Mouse (Mus musculus): Measurements from ENCODE around the gene Catip.

Catip gene

DNA sequence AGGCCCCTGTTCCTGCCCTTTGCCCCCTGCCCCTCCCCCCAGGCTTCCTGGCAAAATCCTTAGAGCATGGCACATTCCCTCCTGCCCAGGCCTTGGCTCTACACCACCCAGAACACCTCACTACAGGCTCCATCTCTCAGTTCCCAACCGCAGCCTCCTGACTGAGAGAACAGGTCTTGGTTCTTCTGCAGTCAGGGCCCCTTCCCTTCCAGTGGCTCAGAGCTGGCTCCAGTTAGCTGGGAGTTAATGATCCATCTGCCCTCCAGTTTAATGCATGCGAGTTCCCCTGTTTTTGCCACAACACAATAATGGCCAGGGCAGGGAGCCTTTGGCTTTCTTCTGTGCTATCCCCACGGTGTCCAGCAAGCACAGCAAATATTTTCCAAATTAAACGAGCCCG lies 18.7 kb upstream of the Catip start:
- no peak for DNase-seq (ENCODE audit: low spot score)

DNA sequence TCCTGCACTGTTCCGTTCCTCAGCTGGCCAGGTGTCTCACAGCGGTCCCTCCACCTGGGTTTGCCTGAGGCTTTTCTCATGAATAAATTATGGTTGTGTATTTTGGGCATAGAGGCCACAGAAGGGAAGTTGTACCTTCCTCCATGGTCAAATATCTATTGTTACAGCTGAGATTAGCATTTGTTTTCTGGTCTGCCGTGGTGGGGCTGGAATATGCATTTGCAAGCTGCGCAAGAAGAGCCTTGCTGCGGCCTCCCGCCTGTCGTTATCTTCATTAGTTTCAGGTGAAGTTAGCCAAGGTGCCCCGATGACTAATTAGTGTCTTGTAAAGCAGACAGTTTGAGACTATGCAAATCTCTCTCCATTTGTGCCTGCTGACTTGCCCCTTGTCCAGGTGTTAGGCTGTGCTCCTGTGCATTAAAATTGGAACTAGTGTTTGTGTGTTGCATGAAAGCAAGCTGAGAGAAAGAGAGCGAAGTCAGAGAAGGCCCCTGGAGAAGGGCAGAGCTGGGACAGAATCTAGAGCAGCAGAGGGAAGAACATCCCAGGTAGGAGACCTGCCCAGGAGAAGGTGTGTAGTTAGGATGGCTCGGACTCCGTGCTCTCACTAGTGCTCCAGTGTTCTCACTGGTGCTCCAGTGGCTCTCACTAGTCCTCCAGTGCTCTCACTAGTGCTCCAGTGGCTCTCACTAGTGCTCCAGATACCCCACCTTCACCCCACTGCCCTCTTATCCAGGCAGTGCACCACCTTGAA lies 17.6 kb upstream of the Catip start:
- no peak for DNase-seq (ENCODE audit: low spot score)

DNA sequence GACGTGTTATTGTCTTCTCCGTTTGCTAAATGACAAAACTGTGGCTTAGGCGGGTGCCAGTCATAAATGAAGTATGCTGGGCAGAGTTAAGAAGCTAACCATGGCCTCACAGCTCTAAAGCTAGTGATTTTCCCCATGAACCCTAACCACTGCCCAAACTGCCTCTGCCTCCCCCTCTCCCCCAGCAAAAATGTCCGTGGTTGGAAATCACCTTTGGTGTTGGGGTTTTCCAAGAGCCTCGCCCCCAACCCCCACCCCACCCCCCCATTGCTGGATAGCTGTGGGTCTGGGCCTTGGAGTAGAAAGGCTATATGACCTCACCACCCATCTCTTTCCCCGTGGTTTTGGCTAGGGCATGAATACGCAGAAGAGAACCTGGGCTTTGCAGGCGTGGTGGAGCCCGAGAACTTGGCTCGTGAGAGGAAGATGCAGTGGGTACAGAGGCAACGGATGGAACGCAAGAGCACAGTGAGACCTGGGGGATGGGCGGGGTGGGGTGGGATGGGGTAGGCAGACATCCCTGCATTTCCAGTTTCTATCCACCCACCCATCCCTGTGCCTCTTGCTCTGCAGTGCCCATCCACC lies 10.6 kb upstream of the Catip start:
- DNase-seq (ENCODE audit: low spot score): no peak

DNA sequence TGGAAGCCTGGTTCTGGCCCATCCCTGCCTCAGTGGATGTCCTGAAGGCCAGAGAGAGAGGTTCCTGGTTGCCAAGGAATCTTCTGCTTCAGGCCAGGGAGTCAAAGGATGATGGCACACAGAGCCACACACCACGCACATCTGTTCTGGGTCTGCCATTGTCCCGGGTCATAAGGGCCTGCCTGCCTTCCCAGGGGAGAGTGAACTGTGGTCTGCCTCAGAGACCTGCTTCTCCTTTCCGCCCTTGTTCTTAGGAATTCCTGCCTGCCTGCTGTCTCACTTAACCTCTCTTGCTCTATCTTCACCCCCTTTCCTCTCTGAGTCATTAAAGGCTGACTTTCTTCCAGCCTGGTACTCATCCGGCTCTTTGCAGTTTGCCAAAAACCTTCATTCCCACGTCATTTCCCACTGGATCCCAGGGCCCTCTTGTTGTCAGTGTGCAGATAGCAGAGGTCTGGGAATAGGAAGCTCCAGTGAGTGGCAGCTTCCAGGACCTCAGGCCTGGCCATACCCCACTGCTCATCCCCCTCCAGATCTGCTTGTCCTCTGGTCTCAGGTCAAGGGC lies 9.3 kb upstream of the Catip start:
- DNase-seq (ENCODE audit: low spot score): no peak

DNA sequence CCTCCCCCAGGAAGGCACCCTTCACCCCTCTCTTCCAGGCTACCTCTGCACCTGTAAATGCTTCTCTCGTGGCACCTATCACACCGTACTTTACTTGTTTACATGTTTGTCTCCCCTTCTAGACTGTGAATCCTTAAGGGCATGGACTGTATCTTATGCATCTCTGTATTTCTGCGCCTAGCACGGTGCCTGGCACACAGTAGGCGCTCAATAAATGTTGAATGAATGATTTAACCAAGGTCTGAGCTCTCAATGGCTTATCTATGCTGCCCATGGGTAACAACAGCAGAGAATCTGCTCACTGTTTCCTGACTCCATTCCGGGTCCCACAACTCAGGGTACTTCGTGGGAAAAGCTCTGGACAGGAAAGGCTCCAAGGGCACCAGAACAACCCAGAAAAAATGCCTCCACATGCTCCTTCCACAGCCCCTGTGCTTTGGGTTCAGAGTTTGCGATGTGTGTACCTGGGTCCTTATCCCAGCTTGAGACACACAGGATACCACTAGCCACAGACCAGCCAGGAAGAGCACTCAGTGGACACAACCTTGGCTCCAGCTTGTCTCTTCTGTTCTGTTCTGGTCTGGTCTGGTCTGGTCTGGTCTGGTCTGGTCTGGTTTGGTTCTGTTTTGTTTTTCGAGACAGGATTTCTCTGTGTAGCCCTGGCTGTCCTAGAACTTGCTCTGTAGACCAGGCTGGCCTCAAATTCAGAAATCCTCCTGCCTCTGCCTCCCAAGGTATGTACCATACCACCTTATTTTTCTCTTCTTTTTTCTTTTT lies 8.3 kb upstream of the Catip start:
- DNase-seq (ENCODE audit: low spot score): no peak

DNA sequence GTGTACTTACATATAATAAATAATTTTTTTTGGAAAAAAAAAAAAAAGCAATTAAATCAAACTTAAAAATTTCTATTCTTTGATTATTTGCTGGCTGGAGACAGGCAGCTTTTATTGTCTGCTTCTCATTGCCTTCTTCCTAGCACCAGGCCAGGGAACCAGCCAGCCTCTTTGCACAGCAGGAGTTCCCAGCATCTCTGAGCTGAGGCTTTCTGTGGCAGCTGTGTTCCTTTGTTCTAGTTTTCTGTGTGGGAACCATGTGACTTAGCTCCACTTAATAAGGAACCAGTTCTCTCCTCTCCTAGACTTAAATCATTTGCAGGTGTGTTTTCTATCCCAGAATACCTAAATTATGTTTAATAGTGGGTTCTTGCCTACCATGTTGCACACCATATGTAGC lies 4.4 kb upstream of the Catip start:
- DNase-seq (ENCODE audit: low spot score): no peak

DNA sequence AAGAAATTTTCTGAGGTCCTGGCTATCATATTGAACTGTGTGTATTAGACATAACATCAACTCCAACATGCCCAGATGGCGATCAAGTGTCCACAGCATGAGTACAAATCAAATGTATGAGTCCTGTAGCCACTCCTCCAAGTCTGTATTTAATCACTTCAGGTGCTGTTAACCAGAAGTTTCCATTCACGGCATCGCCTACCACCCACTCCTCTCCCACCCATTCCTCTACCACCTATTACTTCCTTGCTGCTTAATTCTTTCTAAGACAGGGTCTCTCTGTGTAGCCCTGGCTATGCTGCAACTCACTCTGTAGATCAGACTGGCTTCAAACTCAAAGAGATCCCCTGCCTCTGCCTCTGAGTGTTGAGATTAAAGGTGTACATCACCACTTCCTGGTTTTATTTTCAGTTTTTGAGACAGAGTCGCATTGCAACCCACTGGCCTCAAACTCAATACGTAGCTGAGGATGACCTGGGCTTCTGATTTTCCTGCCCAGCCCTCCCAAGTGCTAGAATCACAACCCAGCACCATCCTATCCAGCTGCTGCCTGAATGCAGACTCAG lies 1.9 kb upstream of the Catip start:
- DNase-seq (ENCODE audit: low spot score): no peak

DNA sequence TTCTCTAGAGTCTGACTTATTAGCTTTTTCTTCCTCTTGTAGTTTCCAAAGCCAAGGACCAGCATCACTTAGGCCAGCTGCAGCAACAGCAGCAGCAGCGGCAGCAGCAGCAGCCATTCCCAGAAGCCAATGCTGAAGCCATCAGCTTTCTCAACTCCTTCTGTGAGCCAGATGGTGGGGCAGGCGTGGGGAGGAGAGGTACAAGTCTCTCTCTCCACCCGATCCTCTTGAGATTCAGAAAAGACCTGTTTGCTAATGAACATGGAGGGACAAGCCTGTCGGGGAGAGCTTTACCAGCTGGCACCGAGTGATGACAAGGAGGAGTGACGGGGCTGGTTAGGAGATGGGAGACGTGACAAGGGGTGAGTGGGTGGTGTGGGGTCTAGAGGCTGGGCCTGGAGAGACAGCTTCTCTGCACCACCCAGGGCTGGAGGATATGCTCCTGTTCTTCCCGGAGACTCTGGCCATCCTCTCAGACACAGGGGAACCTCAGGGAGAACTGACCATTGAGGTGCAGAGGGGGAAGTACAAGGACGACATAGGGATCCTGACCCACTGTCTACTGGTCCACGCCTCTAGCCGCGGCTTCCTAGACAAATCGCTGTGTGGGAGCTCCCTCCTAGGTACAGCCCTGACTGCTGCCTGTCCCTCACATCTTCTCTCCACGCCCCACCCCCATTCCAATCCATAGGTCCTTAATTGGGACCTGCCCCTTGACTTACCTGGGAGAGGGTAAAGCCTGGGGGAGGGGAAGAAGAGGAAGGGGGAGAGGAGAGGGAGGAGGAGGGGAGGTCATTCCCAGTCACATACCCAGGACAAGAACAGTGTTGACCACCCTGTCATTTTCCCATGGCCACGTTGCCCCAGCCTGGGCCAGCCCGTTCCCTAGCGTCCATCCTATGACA lies 669 bp downstream of the Catip start:
- DNase-seq (ENCODE audit: low spot score): no peak

DNA sequence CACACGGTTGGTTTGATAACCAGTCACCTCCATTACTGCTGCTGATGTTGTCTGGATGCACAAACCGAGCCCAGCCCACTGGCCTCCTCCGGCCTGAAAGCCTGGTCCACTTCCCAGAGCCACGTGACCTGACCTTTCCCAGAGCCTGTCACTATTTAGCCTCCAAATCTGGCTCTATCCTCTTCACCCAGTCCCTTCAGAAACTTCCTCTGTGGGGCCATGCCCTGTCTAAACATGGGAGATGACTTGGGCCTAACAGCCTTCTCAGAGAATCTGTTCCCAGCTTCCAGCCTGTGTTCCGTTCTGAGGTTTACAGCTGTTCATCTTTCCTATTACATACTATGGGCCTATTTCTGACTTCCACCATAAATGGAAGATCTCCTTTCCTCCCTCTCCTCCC lies 1.5 kb downstream of the Catip start:
- no peak for DNase-seq (ENCODE audit: low spot score)

DNA sequence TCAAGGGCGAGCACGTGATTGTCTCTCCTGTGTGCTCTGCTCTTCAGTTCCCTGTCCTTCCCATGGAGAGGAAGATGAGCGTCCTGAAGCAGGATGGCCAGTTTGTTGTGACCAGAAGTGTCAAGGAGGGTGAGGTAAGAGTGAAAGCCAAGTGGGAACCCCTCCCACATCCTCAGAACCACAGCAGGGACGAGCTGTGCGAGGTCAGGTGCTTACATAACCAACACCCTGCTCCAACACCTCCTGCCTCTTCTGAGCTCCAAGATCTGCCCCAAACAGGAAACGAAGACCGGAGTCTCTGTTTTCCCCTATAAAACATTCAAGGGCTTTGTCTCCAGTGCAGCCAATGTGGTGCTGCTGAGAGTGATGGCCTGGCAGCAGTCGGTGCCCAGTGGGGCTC lies 2.4 kb downstream of the Catip start:
- DNase-seq (ENCODE audit: low spot score): no peak

DNA sequence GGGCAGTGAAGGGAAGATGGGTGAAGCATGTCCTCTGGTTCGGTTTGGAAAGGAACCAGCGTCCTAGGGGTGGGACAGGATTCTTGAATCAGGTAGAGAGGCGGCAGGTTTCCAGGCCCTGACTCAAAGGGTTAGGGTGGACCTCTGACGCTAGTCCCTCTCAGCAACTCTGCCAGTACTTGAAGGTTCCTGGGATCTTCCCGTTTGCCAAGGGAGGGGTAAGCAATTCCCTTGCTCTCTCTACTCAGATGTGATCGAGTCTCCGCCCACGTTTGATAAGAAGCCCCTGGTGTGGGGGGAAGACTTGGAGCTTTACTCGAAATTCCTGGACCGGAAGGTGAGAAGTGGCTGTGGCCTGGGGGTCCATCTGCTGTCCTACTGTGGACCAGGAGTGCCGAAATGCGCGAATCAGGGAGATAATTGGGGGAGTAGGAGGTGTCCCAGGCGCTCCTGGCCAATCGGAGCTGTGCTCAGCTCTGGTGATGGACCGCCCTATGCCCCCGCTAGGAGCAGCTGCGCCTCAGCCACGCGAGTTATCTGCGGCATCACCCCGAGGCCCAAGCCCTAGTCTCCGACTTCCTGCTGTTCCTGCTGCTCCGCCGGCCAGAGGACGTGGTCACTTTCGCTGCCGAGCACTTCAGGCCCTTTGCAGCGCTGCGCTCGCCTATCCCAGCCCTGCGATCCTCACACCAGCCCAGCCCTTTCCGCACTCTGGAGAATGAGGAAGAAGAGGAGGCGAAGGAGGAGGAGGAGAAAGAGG lies 6.2 kb downstream of the Catip start:
- DNase-seq (ENCODE audit: low spot score): peak; percentile 60

DNA sequence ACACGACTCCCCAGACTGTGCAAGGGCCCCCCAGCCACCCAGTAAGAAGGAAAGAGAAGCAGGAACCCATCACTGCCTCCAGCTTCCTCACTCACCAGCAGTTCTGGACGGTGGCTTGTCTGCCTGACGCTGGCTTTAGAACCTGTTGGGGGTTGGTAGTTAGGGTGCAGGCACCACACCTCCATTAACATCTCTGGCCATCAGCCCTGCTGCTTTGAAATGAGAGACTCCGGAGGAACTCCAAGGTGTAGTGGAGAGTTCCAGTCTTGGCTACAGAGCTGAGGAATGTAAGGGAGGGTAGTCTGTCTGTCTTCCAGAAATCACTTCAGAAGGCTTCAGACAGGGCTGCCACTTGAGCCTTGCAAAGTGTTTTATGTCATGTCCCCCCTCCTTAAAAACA lies 8.1 kb downstream of the Catip start:
- DNase-seq (ENCODE audit: low spot score): no peak

DNA sequence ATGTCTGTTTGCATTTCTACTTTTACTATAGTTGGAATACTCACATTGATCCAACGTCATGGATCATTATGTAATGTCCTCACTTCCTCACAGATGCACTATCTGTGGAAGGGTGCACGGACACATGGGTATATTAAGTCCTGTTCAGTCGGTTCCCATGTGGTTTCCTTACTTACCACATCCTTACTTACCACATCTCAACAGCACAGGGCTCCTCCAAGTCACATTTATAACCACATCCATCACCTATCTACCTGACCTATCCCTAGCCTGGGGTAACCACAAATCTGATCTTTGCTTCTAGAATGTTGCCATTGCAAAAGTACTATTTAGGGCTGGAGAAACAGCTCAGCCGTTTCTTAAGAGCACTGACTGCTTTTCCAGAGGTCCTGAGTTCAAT lies 11.5 kb downstream of the Catip start:
- no peak for DNase-seq (ENCODE audit: low spot score)

DNA sequence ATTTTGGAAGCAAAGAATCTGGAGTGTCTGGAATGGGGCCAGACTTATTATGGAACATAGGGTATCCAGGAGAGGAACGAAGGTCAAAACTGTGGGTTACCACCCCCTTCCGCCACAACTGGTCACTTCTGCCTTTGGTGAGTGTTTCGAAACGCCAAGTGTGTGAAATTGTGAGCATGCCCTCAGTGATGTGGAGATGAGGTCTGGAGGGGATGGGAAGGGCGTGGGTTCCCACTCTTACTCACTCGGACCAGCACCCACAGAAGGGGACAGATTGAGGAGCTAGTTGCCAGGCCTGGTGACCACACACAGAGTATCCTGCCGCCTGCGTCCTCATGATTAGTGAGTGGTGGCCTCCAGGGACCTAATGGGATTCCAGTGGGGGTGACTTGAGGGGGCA lies 13.1 kb downstream of the Catip start, which contains the start of gene Slc11a1:
Gene Slc11a1 (plus strand): TSS at position 216 of the 400 bp plus-strand sequence.
- DNase-seq (ENCODE audit: low spot score): no peak

DNA sequence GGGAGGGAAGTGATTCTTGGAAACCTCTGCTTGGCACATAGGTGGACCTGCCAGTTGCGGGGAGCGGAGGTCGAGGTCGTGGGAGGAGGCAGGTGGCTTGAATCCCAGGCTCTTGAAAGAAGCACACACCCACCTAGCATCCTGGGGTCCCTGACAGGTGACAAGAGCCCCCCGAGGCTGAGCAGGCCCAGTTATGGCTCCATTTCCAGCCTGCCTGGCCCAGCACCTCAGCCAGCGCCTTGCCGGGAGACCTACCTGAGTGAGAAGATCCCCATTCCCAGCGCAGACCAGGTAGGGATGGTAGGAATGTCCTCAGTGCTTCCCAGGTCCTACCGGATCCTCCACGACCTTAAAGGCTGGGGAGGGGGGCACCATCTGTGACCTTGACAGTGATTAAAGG lies 13.7 kb downstream of the Catip start:
- no peak for DNase-seq (ENCODE audit: low spot score)

DNA sequence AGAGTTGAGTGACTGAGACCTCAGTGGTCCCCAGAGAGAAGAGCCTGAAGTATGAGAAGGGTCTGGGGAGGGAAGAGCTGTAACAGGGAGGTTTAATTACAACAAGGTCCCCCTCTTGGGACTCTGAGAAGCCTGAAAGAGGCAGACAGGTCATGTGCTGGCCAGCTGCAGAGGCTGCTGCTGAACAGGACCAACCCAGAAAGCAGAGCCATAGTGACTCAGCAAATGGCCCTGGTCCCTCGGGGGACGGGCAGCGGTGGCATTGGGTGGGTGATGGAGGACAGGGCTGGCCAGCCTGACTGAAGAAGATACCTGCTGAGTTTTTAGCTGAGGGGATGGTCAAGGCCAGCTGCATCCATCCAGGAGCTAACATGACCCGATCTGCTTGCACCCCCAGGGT lies 14.5 kb downstream of the Catip start:
- DNase-seq (ENCODE audit: low spot score): no peak

DNA sequence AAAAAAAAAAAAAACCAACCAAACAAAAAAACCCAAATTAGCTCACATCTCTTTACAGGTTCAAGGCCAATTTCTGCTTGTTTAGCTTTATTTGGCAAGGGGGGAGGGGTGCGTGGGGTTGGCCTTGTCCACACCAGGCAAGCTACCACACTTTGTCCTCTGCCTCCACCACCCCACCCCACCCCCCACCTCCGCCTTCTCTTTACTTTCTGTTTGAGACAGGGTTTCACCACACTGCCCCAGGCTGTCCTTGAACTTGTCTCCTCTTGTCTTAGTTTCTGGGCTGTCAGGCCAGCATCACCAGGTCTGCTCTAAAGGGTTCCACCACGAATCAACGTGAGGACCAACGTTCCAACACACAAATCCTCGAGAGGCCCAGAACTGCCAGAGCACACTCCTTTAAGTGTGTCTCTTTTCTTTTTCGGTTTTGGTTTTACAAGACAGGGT lies 17.2 kb downstream of the Catip start:
- no peak for DNase-seq (ENCODE audit: low spot score)

DNA sequence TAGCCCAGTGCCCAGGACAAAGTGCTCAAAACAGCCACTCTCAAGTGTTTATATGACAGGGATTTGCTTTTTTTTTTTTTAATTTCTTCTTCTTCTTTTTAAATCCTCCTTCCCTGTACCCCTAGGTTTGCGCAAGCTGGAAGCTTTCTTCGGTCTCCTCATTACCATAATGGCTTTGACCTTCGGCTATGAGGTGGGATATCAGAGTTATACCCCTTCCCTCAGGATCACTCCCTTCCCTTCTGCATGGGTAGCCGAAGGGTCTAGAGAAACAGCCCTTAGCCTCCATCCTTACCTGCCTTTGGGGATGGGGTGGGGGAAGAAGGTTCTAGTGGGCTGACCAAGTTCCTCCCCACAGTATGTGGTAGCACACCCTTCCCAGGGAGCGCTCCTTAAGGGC lies 18.6 kb downstream of the Catip start:
- no peak for DNase-seq (ENCODE audit: low spot score)

DNA sequence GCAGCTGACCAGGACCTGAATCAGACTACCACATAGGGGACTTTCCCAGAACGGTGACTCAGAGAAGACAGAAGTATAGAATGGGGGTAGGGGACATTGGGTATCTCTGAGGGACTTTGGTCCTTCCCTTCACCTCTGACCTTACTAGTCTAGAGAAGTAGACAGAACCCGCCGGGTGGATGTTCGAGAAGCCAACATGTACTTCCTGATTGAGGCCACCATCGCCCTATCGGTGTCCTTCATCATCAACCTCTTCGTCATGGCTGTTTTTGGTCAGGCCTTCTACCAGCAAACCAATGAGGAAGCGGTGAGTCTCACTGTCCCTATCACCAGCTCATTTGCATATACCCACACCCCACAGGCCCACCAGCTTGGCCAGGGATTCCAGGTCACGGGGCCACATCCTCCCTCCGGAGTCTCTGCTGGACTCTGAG lies 19.7 kb downstream of the Catip start:
- no peak for DNase-seq (ENCODE audit: low spot score)

DNA sequence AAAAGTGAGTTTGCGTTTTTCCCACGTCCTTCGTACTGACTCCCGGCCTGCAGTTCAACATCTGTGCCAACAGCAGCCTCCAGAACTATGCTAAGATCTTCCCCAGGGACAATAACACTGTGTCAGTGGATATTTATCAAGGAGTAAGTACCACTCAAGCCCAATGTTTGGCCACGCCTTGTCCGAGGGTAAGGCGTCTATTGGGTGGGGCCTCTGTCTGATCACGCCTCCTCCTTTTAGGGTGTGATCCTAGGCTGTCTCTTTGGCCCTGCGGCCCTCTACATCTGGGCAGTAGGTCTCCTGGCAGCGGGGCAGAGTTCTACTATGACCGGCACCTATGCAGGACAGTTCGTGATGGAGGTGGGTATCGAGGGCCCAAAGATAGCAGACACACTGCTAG lies 21.5 kb downstream of the Catip start:
- DNase-seq (ENCODE audit: low spot score): no peak

DNA sequence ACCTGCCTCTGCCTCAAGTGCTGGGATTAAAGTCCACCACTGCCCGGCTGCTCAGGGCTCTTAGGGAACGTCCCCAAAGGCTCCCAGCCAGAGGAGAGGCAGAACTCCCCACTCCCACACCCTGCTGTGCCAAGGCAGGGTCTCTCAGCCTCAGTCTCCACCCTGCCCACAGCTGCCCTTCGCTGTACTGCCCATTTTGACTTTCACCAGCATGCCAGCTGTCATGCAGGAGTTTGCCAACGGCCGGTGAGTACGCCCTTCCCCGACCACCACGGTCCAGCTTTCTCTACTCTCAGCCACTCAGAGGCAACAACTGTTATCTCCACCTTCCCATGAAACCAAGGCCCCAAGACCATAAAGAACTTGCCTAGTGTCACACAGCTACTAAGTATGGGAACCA lies 22.6 kb downstream of the Catip start:
- DNase-seq (ENCODE audit: low spot score): no peak

All from embryo, embryonic 10.5 days (tissue).